Mouse (Mus musculus): ENCODE results near the gene Ptgs1. TPM values are rescaled to one million over a fixed set of nuclear protein-coding genes. Genes with fewer than 3 reads are reported as not detected.

Ptgs1 gene
- polyA plus RNA-seq, 1 experiment, result 15.1 TPM

- DNase-seq (ENCODE audit: low read depth, low spot score), result no peak
- 33% methylated on average over 7 of the region's 7 CpGs for WGBS
Observed at GRCm38 (mm10) chr2:36213108-36213507, 17.1 kb upstream of the Ptgs1 start.

- WGBS, result 1% methylated on average over 8 of the region's 8 CpGs
- peak; percentile 60 for DNase-seq (ENCODE audit: low read depth, low spot score)
Observed at GRCm38 (mm10) chr2:36214023-36214422, 16.2 kb upstream of the Ptgs1 start.

- no peak for DNase-seq (ENCODE audit: low read depth, low spot score)
- 60% methylated on average over 5 of the region's 5 CpGs for WGBS
Observed at GRCm38 (mm10) chr2:36214425-36214824, 15.8 kb upstream of the Ptgs1 start.

- DNase-seq (ENCODE audit: low read depth, low spot score), result no peak
- 89% methylated on average over 5 of the region's 5 CpGs for WGBS
Observed at GRCm38 (mm10) chr2:36215203-36215739, 15.0 kb upstream of the Ptgs1 start.

GRCm38 (mm10) chr2:36216546-36216945, 13.7 kb upstream of the Ptgs1 start:
- DNase-seq (ENCODE audit: low read depth, low spot score), result no peak

- DNase-seq (ENCODE audit: low read depth, low spot score), result no peak
- WGBS, result 28% methylated on average over 4 of the region's 4 CpGs
Observed at GRCm38 (mm10) chr2:36216953-36217573, 13.2 kb upstream of the Ptgs1 start.

GRCm38 (mm10) chr2:36217692-36218233, 12.5 kb upstream of the Ptgs1 start:
- WGBS, result 49% methylated on average over 5 of the region's 5 CpGs
- DNase-seq (ENCODE audit: low read depth, low spot score), result no peak

- DNase-seq (ENCODE audit: low read depth, low spot score), result no peak
- WGBS, result 77% methylated on average over 8 of the region's 8 CpGs
Observed at GRCm38 (mm10) chr2:36220106-36220505, 10.1 kb upstream of the Ptgs1 start.

GRCm38 (mm10) chr2:36220891-36221290, 9.3 kb upstream of the Ptgs1 start:
- no peak for DNase-seq (ENCODE audit: low read depth, low spot score)
- 64% methylated on average over 4 of the region's 4 CpGs for WGBS

- no peak for DNase-seq (ENCODE audit: low read depth, low spot score)
- 49% methylated on average over 7 of the region's 7 CpGs for WGBS
Observed at GRCm38 (mm10) chr2:36222168-36222848, 7.9 kb upstream of the Ptgs1 start.

GRCm38 (mm10) chr2:36223436-36223835, 6.8 kb upstream of the Ptgs1 start:
- DNase-seq (ENCODE audit: low read depth, low spot score), result no peak

- DNase-seq (ENCODE audit: low read depth, low spot score), result no peak
- 84% methylated on average over 7 of the region's 7 CpGs for WGBS
Observed at GRCm38 (mm10) chr2:36224153-36224552, 6.1 kb upstream of the Ptgs1 start.

GRCm38 (mm10) chr2:36224599-36224998, 5.6 kb upstream of the Ptgs1 start:
- 35% methylated on average over 2 of the region's 2 CpGs for WGBS
- DNase-seq (ENCODE audit: low read depth, low spot score), result no peak

- WGBS, result 23% methylated on average over 10 of the region's 10 CpGs
- no peak for DNase-seq (ENCODE audit: low read depth, low spot score)
Observed at GRCm38 (mm10) chr2:36230967-36231366, 741 bp downstream of the Ptgs1 start.

GRCm38 (mm10) chr2:36234526-36235368, 4.5 kb downstream of the Ptgs1 start:
- 37% methylated on average over 7 of the region's 7 CpGs for WGBS
- DNase-seq (ENCODE audit: low read depth, low spot score), result no peak

- no peak for DNase-seq (ENCODE audit: low read depth, low spot score)
- 33% methylated on average over 4 of the region's 4 CpGs for WGBS
Observed at GRCm38 (mm10) chr2:36235917-36236316, 5.7 kb downstream of the Ptgs1 start.

GRCm38 (mm10) chr2:36236889-36237288, 6.7 kb downstream of the Ptgs1 start:
- DNase-seq (ENCODE audit: low read depth, low spot score), result no peak
- WGBS, result 73% methylated on average over 5 of the region's 5 CpGs

- DNase-seq (ENCODE audit: low read depth, low spot score), result no peak
- 88% methylated on average over 6 of the region's 6 CpGs for WGBS
Observed at GRCm38 (mm10) chr2:36237557-36237956, 7.3 kb downstream of the Ptgs1 start.

- 72% methylated on average over 3 of the region's 3 CpGs for WGBS
- no peak for DNase-seq (ENCODE audit: low read depth, low spot score)
Observed at GRCm38 (mm10) chr2:36238467-36238866, 8.2 kb downstream of the Ptgs1 start.

GRCm38 (mm10) chr2:36238951-36239350, 8.7 kb downstream of the Ptgs1 start:
- 63% methylated on average over 2 of the region's 2 CpGs for WGBS
- DNase-seq (ENCODE audit: low read depth, low spot score), result no peak

Measured in large intestine, adult 2 months (tissue).